ENCODE assay signal across 10 mouse cellular contexts in the genomic region with DNA sequence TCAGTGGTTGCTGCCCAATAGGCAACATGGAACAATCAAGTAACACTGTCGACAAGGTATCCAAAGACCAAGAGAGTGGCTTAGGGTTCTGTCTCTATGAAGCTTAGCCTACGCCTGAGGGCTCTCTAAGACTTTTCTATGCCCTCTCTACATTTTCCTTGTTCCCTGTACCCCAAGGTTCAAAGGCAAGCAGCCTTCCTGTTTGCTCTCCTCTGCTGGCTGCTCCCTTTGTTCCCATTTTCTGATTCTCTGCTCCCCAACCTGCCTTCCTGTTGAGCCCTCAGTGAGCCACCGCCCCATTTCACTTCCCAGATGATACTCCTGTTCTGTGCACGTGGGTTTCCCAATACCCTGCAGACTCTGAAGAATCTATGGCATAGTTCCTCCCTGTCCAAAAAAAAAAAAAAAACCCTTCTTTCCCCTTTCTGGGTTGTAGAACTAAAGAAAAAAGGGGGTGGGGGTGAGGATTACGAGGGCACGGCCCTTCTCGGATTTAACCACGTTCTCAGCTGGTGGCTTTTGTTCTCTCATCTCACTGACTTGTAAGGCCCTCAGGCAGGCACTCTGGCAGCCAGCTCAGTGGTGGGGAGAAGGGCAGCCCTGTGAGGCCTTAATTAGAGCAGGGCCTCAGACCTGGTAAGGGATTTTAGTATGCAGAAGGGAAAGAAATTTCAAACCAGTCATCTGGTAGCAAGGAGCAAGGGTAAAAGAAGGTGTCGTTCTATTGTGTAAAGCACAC. TPM values are rescaled to one million over a fixed set of nuclear protein-coding genes. Genes with fewer than 3 reads are reported as not detected.
DNase-seq lines count a peak whose midpoint lies in the region; ATAC-seq and TF ChIP-seq lines count a peak whose summit lies in the region.
"Had no signal": no experiment of that assay in that cellular context is flagged by ENCODE, and none has a peak within 500 bp of the region (broad histone marks: within the 10 kb centered on the region; RNA-seq: fewer than 3 reads in every experiment).

No protein-coding gene starts in this region.

- peaks cover 41% of the 10 kb centered on the region for H3K4me1 ChIP-seq in forebrain, embryonic 14.5 days (ENCODE audit: control insufficient read depth, insufficient read depth, low read length)
- peaks cover 22% of the 10 kb centered on the region for H3K4me1 ChIP-seq in midbrain, embryonic 11.5 days (ENCODE audit: control insufficient read depth, insufficient read depth, low read length)
- peaks cover 15% of the 10 kb centered on the region for H3K4me1 ChIP-seq in liver, postnatal 0 days (ENCODE audit: insufficient read depth)

- H3K9ac ChIP-seq in forebrain, embryonic 14.5 days (ENCODE audit: low read length): peak overlapping the region; percentile 35
- 0 out of 2 replicates have a peak overlapping the region, but pooled peaks have one; percentile 7 for H3K9ac ChIP-seq in midbrain, embryonic 11.5 days (ENCODE audit: low read length)
- no peak overlapping the region for H3K9ac ChIP-seq in liver, postnatal 0 days (replicated peaks)
- H3K9ac ChIP-seq: liver, embryonic 15.5 days had no signal

- DNase-seq in cerebellum, postnatal 10 days: peak; percentile 60 to 61
- DNase-seq in cerebellum, postnatal 25 days: no peak
- peak; percentile 96 for DNase-seq in R1 (ENCODE audit: low read depth, low spot score)
- peak; percentile 91 for DNase-seq in forebrain, embryonic 14.5 days (ENCODE audit: low spot score)
- DNase-seq in midbrain, embryonic 11.5 days (ENCODE audit: low spot score, missing footprints): peak; percentile 91
- DNase-seq in gastrocnemius, postnatal 36 days: no peak
- DNase-seq in liver, postnatal 0 days: no peak
- DNase-seq in adrenal gland, postnatal 10 days: no peak
- DNase-seq: thymus, postnatal 4 days had no signal

- H3K36me3 ChIP-seq in forebrain, embryonic 14.5 days (ENCODE audit: control insufficient read depth, insufficient read depth, low read length): no peaks in the 10 kb centered on the region
- H3K36me3 ChIP-seq in midbrain, embryonic 11.5 days (ENCODE audit: control insufficient read depth, insufficient read depth, low read length): no peaks in the 10 kb centered on the region
- no peaks in the 10 kb centered on the region for H3K36me3 ChIP-seq in liver, postnatal 0 days (replicated peaks; ENCODE audit: insufficient read depth, low read length)
- H3K36me3 ChIP-seq: liver, embryonic 15.5 days had no signal

- no peak overlapping the region for H3K4me3 ChIP-seq in forebrain, embryonic 14.5 days (ENCODE audit: low read depth, low read length)
- no peak overlapping the region for H3K4me3 ChIP-seq in midbrain, embryonic 11.5 days (ENCODE audit: low read depth, low read length)
- H3K4me3 ChIP-seq in liver, postnatal 0 days (ENCODE audit: low read depth, low read length): no peak overlapping the region
- H3K4me3 ChIP-seq: liver, embryonic 15.5 days had no signal

- no peak for TF ChIP-seq CTCF in liver, postnatal 0 days (IDR thresholded peaks at IDR 0.05; ENCODE audit: low read depth)

- 5% methylated on average over 9 of the region's 9 CpGs for WGBS in forebrain, embryonic 14.5 days
- WGBS in midbrain, embryonic 11.5 days: 5% methylated on average over 9 of the region's 9 CpGs
- 57% methylated on average over 9 of the region's 9 CpGs for WGBS in liver, postnatal 0 days (ENCODE audit: insufficient replicate concordance)

- peak; percentile 77 for ATAC-seq in forebrain, embryonic 14.5 days
- ATAC-seq in midbrain, embryonic 11.5 days (ENCODE audit: low FRiP score): peak; percentile 90
- ATAC-seq in liver, postnatal 0 days: no peak

- peak overlapping the region; percentile 32 for H3K4me2 ChIP-seq in forebrain, embryonic 14.5 days (ENCODE audit: low read length)
- H3K4me2 ChIP-seq in midbrain, embryonic 11.5 days: peak overlapping the region; percentile 8; the same call in 1 of the 2 replicates
- H3K4me2 ChIP-seq in liver, postnatal 0 days (ENCODE audit: low read depth, low read length): no peak overlapping the region
- H3K4me2 ChIP-seq: liver, embryonic 15.5 days had no signal

- no peaks in the 10 kb centered on the region for H3K9me3 ChIP-seq in forebrain, embryonic 14.5 days (replicated peaks; ENCODE audit: control insufficient read depth, low read length)
- no peaks in the 10 kb centered on the region for H3K9me3 ChIP-seq in midbrain, embryonic 11.5 days (ENCODE audit: control insufficient read depth, low read length)
- no peaks in the 10 kb centered on the region for H3K9me3 ChIP-seq in liver, postnatal 0 days (ENCODE audit: low read length)
- H3K9me3 ChIP-seq: liver, embryonic 15.5 days had no signal

- H3K27me3 ChIP-seq in forebrain, embryonic 14.5 days (replicated peaks; ENCODE audit: control insufficient read depth, insufficient read depth, low read length): no peaks in the 10 kb centered on the region
- peaks cover 13% of the 10 kb centered on the region; the same call in 1 of the 2 replicates for H3K27me3 ChIP-seq in midbrain, embryonic 11.5 days (ENCODE audit: control insufficient read depth, insufficient read depth, low read length)
- H3K27me3 ChIP-seq in liver, postnatal 0 days (ENCODE audit: insufficient read depth, low read length): no peaks in the 10 kb centered on the region
- H3K27me3 ChIP-seq: liver, embryonic 15.5 days had no signal

- intact Hi-C loops in gastrocnemius, postnatal 36 days (cut with DNase I): no loop called here

- no peak for TF ChIP-seq EP300 in liver, postnatal 0 days (IDR thresholded peaks at IDR 0.05; ENCODE audit: low read depth)

- peak overlapping the region; percentile 91 for H3K27ac ChIP-seq in forebrain, embryonic 14.5 days (ENCODE audit: low read depth, low read length)
- peak overlapping the region; percentile 40; the same call in 1 of the 2 replicates for H3K27ac ChIP-seq in midbrain, embryonic 11.5 days (ENCODE audit: low read depth, low read length)
- H3K27ac ChIP-seq in liver, postnatal 0 days (ENCODE audit: low read depth): no peak overlapping the region
- H3K27ac ChIP-seq: liver, embryonic 15.5 days had no signal

RNA-seq across cellular contexts. Expression of gene Zbtb38, which starts 26.9 kb away (rescaled TPM):
- 36.7 and 50.1 TPM in 2 replicates for polyA plus RNA-seq in forebrain, embryonic 14.5 days (2014; fragmentation: Nextera tagmentation; extraction: Ambion mirVana)
- polyA plus RNA-seq in midbrain, embryonic 11.5 days (2014; fragmentation: Nextera tagmentation; extraction: Ambion mirVana): 11.3 and 11.9 TPM in 2 replicates
- 10 to 100 TPM; 16.7 to 24.2 TPM for total RNA-seq in gastrocnemius, postnatal 36 days (2021)
- polyA plus RNA-seq in liver, postnatal 0 days (2015; fragmentation: Nextera tagmentation; extraction: Ambion mirVana): 6.0 and 7.5 TPM in 2 replicates
- total RNA-seq in adrenal gland, postnatal 10 days (2021): 10 to 100 TPM; 35.7 to 37.8 TPM

Comparison
In these comparisons a context has a peak if more than half of its experiments do, and no peak if none do; other contexts are left out.
1. DNase-seq: peak in cerebellum, postnatal 10 days (2 of 2), R1 (single experiment), forebrain, embryonic 14.5 days (single experiment) and midbrain, embryonic 11.5 days (single experiment); none in cerebellum, postnatal 25 days (0 of 2), gastrocnemius, postnatal 36 days (0 of 2), liver, postnatal 0 days (single experiment) and adrenal gland, postnatal 10 days (single experiment).